Mouse (Mus musculus): Measurements from ENCODE around the gene Snx10.

Gene Snx10

GRCm38 (mm10) chr6:51533467-51534200 is 9.9 kb downstream of the Snx10 start:
- in situ Hi-C loops (cut with MboI): no loop called here

GRCm38 (mm10) chr6:51535571-51535970 is 11.9 kb downstream of the Snx10 start:
- in situ Hi-C loops (cut with MboI): no loop called here

GRCm38 (mm10) chr6:51540525-51540924 is 16.8 kb downstream of the Snx10 start:
- in situ Hi-C loops (cut with MboI): no loop called here

- in situ Hi-C loops (cut with MboI): no loop called here
Measured at GRCm38 (mm10) chr6:51541422-51541821, 17.7 kb downstream of the Snx10 start.

- in situ Hi-C loops (cut with MboI): no loop called here
Measured at GRCm38 (mm10) chr6:51542147-51542546, 18.4 kb downstream of the Snx10 start.

- in situ Hi-C loops (cut with MboI): no loop called here
Measured at GRCm38 (mm10) chr6:51543639-51544117, 20.0 kb downstream of the Snx10 start.

- in situ Hi-C loops (cut with MboI): no loop called here
Measured at GRCm38 (mm10) chr6:51544118-51544681, 20.5 kb downstream of the Snx10 start.

DNA sequence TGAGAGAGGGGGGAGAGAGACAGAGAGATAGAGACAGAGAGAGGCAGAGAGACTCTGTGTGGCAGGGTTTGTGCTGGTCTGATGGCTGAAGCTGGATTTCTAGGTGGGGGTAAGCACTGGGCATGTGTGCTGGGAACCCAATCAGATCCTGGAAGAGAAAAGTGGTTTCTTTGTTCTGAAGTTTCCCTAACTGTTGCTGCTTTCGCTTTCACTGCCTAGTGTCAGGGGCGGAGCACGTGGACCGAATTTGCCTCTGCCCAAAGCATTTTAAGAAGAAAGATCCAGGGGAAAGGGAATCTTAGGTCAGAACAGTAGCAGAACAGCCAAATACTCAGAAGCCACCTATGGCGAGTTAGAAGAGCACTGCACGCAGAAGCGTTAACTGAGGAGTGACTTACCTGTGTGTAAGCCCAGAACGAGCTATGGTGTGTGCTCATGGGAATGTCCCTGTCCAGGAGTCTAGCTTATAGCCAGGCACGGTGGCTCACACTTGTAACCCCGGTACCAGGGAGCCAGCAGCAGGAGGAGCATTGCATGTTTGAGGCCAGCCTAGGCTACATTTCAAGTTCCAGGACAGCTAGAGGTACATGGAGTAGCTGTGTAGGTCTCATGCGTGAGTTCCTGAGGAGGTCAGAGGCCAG is 21.6 kb downstream of the Snx10 start:
- in situ Hi-C loops (cut with MboI): no loop called here

DNA sequence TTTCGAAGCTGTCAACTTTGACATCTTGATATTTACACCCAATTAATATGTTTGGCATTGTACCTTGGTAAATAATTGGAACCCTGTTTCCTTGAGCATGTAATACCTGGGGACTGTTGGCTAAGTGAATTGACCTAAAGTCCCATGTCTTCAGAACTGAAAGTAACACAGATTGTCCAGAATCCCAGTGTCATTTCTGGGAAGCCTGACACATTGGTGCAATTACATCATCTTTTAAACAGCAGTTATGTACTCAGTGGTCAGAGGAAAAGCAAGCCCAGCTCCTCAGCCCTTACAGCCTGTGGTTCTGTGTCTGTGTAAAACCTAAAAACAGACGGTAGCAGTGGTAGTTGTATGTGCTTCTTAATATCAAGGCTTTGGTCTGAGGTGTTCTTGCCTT is 22.4 kb downstream of the Snx10 start:
- in situ Hi-C loops (cut with MboI): no loop called here

DNA sequence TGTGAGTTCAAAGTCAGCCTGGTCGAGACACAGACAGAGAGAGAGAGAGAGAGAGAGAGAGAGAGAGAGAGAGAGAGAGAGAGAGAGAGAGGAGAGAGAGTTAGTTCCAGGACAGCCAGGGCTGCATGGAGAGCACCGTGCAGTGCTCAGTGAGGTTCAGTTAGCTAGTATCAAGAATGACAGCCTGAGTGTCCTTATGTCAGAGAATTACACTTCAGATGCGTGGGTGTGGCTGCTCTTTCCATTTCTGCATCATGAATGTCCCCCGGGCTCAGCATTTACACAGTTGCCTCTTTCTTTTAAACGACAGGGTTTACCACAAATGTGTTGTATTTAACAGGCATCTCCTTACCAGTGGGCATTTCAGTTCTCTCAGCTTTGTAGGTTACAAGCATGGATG is 25.1 kb downstream of the Snx10 start:
- in situ Hi-C loops (cut with MboI): no loop called here

DNA sequence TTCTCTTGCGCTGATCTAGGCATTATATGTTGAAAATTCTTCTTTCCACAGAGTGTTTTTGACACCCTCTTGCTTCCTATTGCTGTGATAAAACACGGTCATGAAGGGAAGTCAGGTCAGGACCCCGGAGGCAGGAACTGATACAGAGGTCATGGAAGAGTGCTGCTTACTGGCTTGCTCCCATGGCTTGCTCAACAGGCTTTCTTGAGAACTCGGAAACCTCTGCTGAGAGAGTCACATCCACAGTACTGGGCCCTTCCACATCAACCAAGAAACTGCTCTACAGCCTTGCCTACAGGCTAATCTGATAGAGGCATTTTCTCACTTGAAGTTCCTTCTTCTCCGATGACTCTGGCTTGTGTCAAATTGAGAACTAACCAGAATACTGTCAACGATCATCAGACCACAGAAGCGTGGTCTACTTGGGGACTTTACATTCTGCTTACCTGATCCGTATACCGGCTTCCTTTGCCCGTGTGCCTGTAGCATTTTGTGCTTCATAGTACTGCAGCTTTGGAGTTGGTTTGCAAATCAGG is 27.6 kb downstream of the Snx10 start:
- in situ Hi-C loops (cut with MboI): no loop called here

GRCm38 (mm10) chr6:51556562-51556961 is 32.9 kb downstream of the Snx10 start:
- in situ Hi-C loops (cut with MboI): no loop called here

GRCm38 (mm10) chr6:51558311-51558710 is 34.6 kb downstream of the Snx10 start:
- in situ Hi-C loops (cut with MboI): no loop called here

DNA sequence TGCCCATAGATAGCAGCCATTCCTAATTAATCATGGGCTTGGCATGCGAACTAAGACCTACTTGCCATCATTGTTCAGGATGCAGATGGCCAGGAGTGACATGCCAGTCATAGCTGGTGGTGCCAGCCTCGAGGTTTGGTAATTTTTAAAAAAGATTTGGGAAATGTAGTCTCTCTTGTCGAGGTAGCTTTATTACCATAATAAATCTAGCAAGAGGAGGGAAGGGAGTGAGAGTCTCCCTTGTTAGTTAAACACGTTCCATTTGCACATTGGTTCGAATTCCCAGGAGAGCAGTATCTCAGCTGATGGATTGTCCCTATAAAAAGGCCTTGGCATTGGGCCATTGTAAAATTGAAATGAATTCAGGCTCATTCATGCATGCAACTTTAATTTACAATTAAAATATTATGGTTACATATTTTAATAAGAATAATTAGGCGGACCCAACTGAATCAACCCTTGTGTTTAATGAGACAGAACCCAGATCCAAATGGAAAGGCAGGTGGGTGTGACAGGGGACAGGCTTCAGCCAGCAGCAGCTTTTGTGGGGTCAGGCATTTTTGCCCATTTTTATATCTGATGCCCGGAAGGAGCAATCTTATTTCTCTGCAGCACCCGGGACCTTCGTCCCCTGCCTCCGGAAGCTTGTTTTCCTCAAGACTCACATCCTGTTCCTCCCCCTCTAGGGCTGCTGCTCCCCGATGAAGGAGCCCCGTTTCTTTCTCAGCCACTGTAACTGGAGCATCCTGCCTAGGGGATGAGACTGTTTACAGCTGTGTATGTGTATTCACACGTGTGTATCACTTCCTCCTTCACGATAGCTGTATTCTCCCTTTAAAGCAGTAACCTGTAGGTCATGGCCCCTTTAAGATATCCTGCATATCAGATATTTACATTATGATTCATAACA is 43.3 kb downstream of the Snx10 start:
- in situ Hi-C loops (cut with MboI): no loop called here

GRCm38 (mm10) chr6:51569086-51569485 is 45.4 kb downstream of the Snx10 start:
- in situ Hi-C loops (cut with MboI): no loop called here

- in situ Hi-C loops (cut with MboI): no loop called here
Measured at GRCm38 (mm10) chr6:51573136-51573535, 49.4 kb downstream of the Snx10 start.

- in situ Hi-C loops (cut with MboI): no loop called here
Measured at GRCm38 (mm10) chr6:51574132-51574531, 50.4 kb downstream of the Snx10 start.

DNA sequence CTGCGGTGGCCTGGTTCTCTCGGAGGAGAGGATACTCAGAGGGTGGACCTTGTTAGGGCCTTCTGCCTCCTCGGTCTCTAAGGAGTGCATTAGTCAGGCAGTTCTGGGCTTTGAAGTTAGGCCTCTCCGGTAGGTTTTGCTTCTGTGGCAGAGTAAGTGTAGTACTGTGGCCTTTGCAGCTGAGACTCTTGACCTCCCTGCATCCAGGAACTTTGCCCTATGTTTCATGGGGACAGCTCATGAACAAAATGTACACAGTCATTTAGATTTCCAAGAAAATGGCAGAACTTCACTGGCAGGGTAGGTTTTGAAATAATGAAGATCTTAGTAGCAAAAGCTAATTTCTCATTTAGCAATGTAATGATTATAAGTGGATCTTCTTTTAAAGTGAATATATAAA is 54.7 kb downstream of the Snx10 start:
- in situ Hi-C loops (cut with MboI): loop anchor here (5.0 kb wide), 1 partner anchor 196 kb away; no protein-coding TSS in a partner anchor

DNA sequence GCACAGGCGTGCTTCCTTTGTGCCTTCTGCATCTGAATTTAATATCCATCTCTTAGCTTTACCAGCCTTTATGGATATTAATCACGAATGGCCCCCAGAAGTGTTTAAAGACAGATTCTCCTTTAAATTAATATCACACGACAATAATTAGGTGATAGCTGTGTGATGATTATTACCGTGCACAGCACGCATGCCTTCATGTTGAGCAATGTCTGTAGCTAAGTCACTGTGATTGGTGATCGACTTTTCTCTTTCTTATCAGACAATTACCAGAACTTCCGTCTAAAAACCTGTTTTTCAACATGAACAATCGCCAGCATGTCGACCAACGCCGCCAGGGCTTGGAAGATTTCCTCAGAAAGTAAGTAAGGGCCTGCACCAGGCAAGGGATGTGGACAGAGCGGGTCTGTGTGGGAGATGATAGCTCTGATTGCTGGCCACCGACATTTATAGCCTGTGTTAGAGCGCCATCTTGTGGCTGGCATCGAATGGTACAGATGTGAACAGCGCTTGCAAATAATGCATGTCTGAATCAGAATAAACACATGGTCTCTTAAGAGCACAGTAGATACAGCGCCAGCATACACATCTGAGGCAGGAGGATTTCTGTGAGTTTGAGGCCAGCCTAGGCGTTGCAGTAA is 56.5 kb downstream of the Snx10 start:
- in situ Hi-C loops (cut with MboI): loop anchor here (10.0 kb wide), 2 partner anchors 365 to 645 kb away; partner anchors contain the start of gene Hoxa7

- in situ Hi-C loops (cut with MboI): loop anchor here (10.0 kb wide), 2 partner anchors 367 to 643 kb away; partner anchors contain the start of gene Hoxa7
Measured at GRCm38 (mm10) chr6:51581418-51581817, 57.7 kb downstream of the Snx10 start.

DNA sequence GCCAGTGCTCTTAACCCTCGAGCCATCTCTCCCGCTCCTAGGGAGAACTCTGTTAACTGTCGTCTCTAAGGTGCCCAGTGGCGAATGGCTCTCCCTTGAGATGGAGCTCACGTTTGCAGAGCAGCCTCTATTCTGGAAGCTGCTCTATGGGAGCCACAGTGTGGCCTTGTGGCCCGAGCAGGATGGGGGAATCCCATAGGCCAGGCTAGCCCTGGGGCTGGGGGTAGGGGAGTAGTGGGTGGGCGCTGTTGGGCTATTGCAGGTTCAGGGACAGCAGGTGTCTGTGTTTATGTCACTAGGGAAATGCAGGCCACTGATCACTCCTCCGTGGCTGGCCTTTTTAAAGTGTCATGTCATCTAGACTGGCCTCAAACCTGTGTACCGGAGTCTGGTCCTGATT is 58.4 kb downstream of the Snx10 start:
- in situ Hi-C loops (cut with MboI): loop anchor here (10.0 kb wide), 2 partner anchors 367 to 643 kb away; partner anchors contain the start of gene Hoxa7

All from mature B cell (primary cell).